Mouse (Mus musculus) intestine, embryonic 14.5 days (tissue): ENCODE results near the gene Spcs1. TPM values are rescaled to one million over a fixed set of nuclear protein-coding genes. Genes with fewer than 3 reads are reported as not detected.
A peak's percentile ranks its signal among the peaks of the same experiment; 100 is the strongest.

Source experiments
- ATAC-seq: fragments of 200-750 bp; cut with Nextera tagmentation; replicated peaks from 2 replicates; pipeline ENCODE4 v1.8.0; 2017; ENCODE audit warnings: low read depth, moderate number of reproducible peaks, moderate TSS enrichment, moderate library complexity; ENCODE audit not compliant: low FRiP score, low TSS enrichment
- DNase-seq: peaks from one replicate; pipeline ENCODE4 v3.0.0-alpha.2; 2018; ENCODE audit warnings: low spot score
- H3K27ac ChIP-seq: fragments of 300-500 bp; sonication (generic); 2 replicates; pipeline ENCODE4 v1.5.1; 2014; ENCODE audit warnings: low read depth, mild to moderate bottlenecking, control low read depth
- H3K27me3 ChIP-seq: fragments of 300-500 bp; sonication (generic); replicated peaks from 2 replicates; pipeline ENCODE4 v1.6.1; 2014; ENCODE audit warnings: low read length, control low read depth; ENCODE audit not compliant: control insufficient read depth, insufficient read depth
- H3K36me3 ChIP-seq: fragments of 300-500 bp; sonication (generic); 2 replicates; pipeline ENCODE4 v1.6.1; 2014; ENCODE audit warnings: low read length, control low read depth; ENCODE audit not compliant: control insufficient read depth, insufficient read depth
- H3K4me1 ChIP-seq: fragments of 300-500 bp; sonication (generic); replicated peaks from 2 replicates; pipeline ENCODE4 v1.6.1; 2014; ENCODE audit warnings: low read length, control low read depth, mixed read lengths; ENCODE audit not compliant: control insufficient read depth, insufficient read depth
- H3K4me2 ChIP-seq: fragments of 300-500 bp; sonication (generic); 2 replicates; pipeline ENCODE4 v1.6.1; 2014; ENCODE audit warnings: low read length
- H3K4me3 ChIP-seq: fragments of 300-500 bp; sonication (generic); 2 replicates; pipeline ENCODE4 v1.5.1; 2014; ENCODE audit warnings: low read depth, low read length, control low read depth, mixed read lengths
- H3K9ac ChIP-seq: fragments of 300-500 bp; sonication (generic); 2 replicates; pipeline ENCODE4 v1.6.1; 2014; ENCODE audit warnings: mild to moderate bottlenecking, low read length
- H3K9me3 ChIP-seq: fragments of 300-500 bp; sonication (generic); 2 replicates; pipeline ENCODE4 v1.6.1; 2016; ENCODE audit warnings: low read length, control low read depth; ENCODE audit not compliant: control insufficient read depth
- WGBS: fragments of 180-500 bp; shearing (Covaris S2); extraction: QIAGEN DNeasy Blood & Tissue Kit; methylation state at CpG from one replicate; pipeline ENCODE4 v1.1.7; 2014; 5-methylcytosine and 5-hydroxymethylcytosine counted together
- polyA plus RNA-seq: library from polyadenylated mRNA; unstranded; fragments of >200 nt; fragmentation: Nextera tagmentation; extraction: Ambion mirVana; gene quantifications from 2 replicates; pipeline ENCODE4 v1.2.1, GENCODE M21; 2014

Gene Spcs1
- polyA plus RNA-seq, 1 experiment from 2014 or later, result 365 TPM

GRCm38 (mm10) chr14:30974204-30974603 is 27.3 kb downstream of the Spcs1 start:
- peaks cover 22% of the 10 kb centered on the region; the same call in 1 of the 2 replicates for H3K36me3 ChIP-seq
- no peak for ATAC-seq
- no peak overlapping the region for H3K9ac ChIP-seq
- WGBS, result 78% methylated on average over 6 of the region's 6 CpGs
- H3K4me1 ChIP-seq, result no peaks in the 10 kb centered on the region
- H3K4me2 ChIP-seq, result no peak overlapping the region
- H3K9me3 ChIP-seq, result no peaks in the 10 kb centered on the region
- H3K4me3 ChIP-seq, result no peak overlapping the region
- no peaks in the 10 kb centered on the region for H3K27me3 ChIP-seq
- H3K27ac ChIP-seq, result no peak overlapping the region
- DNase-seq, result no peak

- Histone ChIP-seq H3K9ac (no peak overlapping the region), H3K4me1 (no peaks in the 10 kb centered on the region), H3K27ac (no peak overlapping the region), H3K36me3 (peaks cover 12% of the 10 kb centered on the region), H3K4me3 (no peak overlapping the region), H3K9me3 (no peaks in the 10 kb centered on the region), H3K4me2 (no peak overlapping the region), H3K27me3 (no peaks in the 10 kb centered on the region)
- WGBS, result 91% methylated on average over 1 of the region's 1 CpGs
- ATAC-seq (no peak), DNase-seq (no peak)
Measured at GRCm38 (mm10) chr14:30960366-30960765, 41.1 kb downstream of the Spcs1 start.

- no peak overlapping the region for H3K4me3 ChIP-seq
- 92% methylated on average over 4 of the region's 4 CpGs for WGBS
- H3K36me3 ChIP-seq, result peaks cover 17% of the 10 kb centered on the region
- no peaks in the 10 kb centered on the region for H3K9me3 ChIP-seq
- H3K4me2 ChIP-seq, result no peak overlapping the region
- ATAC-seq (no peak), DNase-seq (no peak)
- H3K27ac ChIP-seq, result no peak overlapping the region
- no peaks in the 10 kb centered on the region for H3K27me3 ChIP-seq
- H3K9ac ChIP-seq, result no peak overlapping the region
- no peaks in the 10 kb centered on the region for H3K4me1 ChIP-seq
Measured at GRCm38 (mm10) chr14:30959031-30959430, 42.4 kb downstream of the Spcs1 start.

GRCm38 (mm10) chr14:30958517-30958916 is 43.0 kb downstream of the Spcs1 start:
- DNase-seq (no peak), ATAC-seq (no peak)
- Histone ChIP-seq H3K9ac (no peak overlapping the region), H3K36me3 (peaks cover 17% of the 10 kb centered on the region), H3K9me3 (no peaks in the 10 kb centered on the region), H3K27me3 (no peaks in the 10 kb centered on the region), H3K4me2 (no peak overlapping the region), H3K4me1 (no peaks in the 10 kb centered on the region), H3K27ac (no peak overlapping the region), H3K4me3 (no peak overlapping the region)
- WGBS, result 63% methylated on average over 2 of the region's 2 CpGs

GRCm38 (mm10) chr14:30951154-30951825 is 50.2 kb downstream of the Spcs1 start, which contains the start of gene Nek4:
Nek4 (plus strand) TSS chr14:30951377.
- Histone ChIP-seq H3K4me3 (peak within 1 kb of the TSS; percentile 58), H3K9me3 (no peaks in the 10 kb centered on the region), H3K27ac (peak within 1 kb of the TSS; percentile 71), H3K4me2 (peak within 1 kb of the TSS; percentile 81), H3K27me3 (no peaks in the 10 kb centered on the region), H3K36me3 (peaks cover 5% of the 10 kb centered on the region; the same call in 1 of the 2 replicates), H3K4me1 (peaks cover 5% of the 10 kb centered on the region; the same call in 1 of the 2 replicates), H3K9ac (peak within 1 kb of the TSS; percentile 58)
- peak; percentile 95 for DNase-seq
- peak; percentile 99 for ATAC-seq
- WGBS, result under 1% methylated on average over 57 of the region's 57 CpGs

- no peak for DNase-seq
- H3K27ac ChIP-seq, result no peak overlapping the region
- peaks cover 5% of the 10 kb centered on the region; the same call in 1 of the 2 replicates for H3K4me1 ChIP-seq
- 94% methylated on average over 10 of the region's 10 CpGs for whole genome bisulfite sequencing
- no peak overlapping the region for H3K4me2 ChIP-seq
- no peak for ATAC-seq
- no peaks in the 10 kb centered on the region for H3K9me3 ChIP-seq
- H3K4me3 ChIP-seq, result no peak overlapping the region
- no peaks in the 10 kb centered on the region for H3K27me3 ChIP-seq
- H3K36me3 ChIP-seq, result peaks cover 4% of the 10 kb centered on the region; the same call in 1 of the 2 replicates
- no peak overlapping the region for H3K9ac ChIP-seq
Measured at GRCm38 (mm10) chr14:30949986-30950385, 51.5 kb downstream of the Spcs1 start.

Other genes with a start within 250 kb of the Spcs1 start
- 24.9 and 29.7 TPM in 2 replicates for gene Tmem110, start 176.1 kb downstream of the Spcs1 start, polyA plus RNA-seq
- gene Mustn1, start 122.5 kb downstream of the Spcs1 start, polyA plus RNA-seq, result 6.6 TPM in 2 replicates
- 0.05 TPM in 1 of 2 replicates, not detected in the other for gene Itih4, start 115.2 kb downstream of the Spcs1 start, polyA plus RNA-seq
- gene Itih3, start 77.9 kb downstream of the Spcs1 start, polyA plus RNA-seq, result 0.52 and 0.87 TPM in 2 replicates
- gene Itih1, start 58.4 kb downstream of the Spcs1 start, polyA plus RNA-seq, result not detected in 2 replicates
- gene Nek4, start 50.3 kb downstream of the Spcs1 start, polyA plus RNA-seq, result 10.9 and 12.6 TPM in 2 replicates
- 52.0 and 61.1 TPM in 2 replicates for gene Glt8d1, start 272 bp downstream of the Spcs1 start, polyA plus RNA-seq
- gene Pbrm1, start 17.5 kb upstream of the Spcs1 start, polyA plus RNA-seq, result 90.7 and 93.7 TPM in 2 replicates
- 144 and 170 TPM in 2 replicates for gene Gnl3, start 17.5 kb upstream of the Spcs1 start, polyA plus RNA-seq
- 91.3 and 94.4 TPM in 2 replicates for gene Smim4, start 127.3 kb upstream of the Spcs1 start, polyA plus RNA-seq
- 308 and 365 TPM in 2 replicates for gene Nt5dc2, start 129.4 kb upstream of the Spcs1 start, polyA plus RNA-seq
- gene Stab1, start 167.0 kb upstream of the Spcs1 start, polyA plus RNA-seq, result 35.8 and 41.0 TPM in 2 replicates
- gene Tnnc1, start 206.6 kb upstream of the Spcs1 start, polyA plus RNA-seq, result 2.2 and 2.6 TPM in 2 replicates
- 330 and 367 TPM in 2 replicates for gene Nisch, start 215.3 kb upstream of the Spcs1 start, polyA plus RNA-seq
- 0.23 and 0.55 TPM in 2 replicates for gene Sema3g, start 216.2 kb upstream of the Spcs1 start, polyA plus RNA-seq
- gene Phf7, start 249.6 kb upstream of the Spcs1 start, polyA plus RNA-seq, result 13.7 and 14.4 TPM in 2 replicates
- gene Bap1, start 249.8 kb upstream of the Spcs1 start, polyA plus RNA-seq, result 78.9 and 84.9 TPM in 2 replicates